Mouse (Mus musculus) neural tube, embryonic 15.5 days (tissue): Measurements from ENCODE around the gene Gm20388. TPM values are rescaled to one million over a fixed set of nuclear protein-coding genes. Genes with fewer than 3 reads are reported as not detected.

Experiments used
- ATAC-seq: fragments of 200-750 bp; cut with Nextera tagmentation; 2 replicates; pipeline ENCODE4 v1.8.0; 2017; ENCODE audit warnings: mild to moderate bottlenecking, moderate TSS enrichment, moderate library complexity; ENCODE audit not compliant: low FRiP score
- H3K27ac ChIP-seq: fragments of 300-500 bp; sonication (generic); replicated peaks from 2 replicates; pipeline ENCODE4 v1.5.1; 2015; ENCODE audit warnings: mild to moderate bottlenecking, inconsistent platforms
- H3K27me3 ChIP-seq: fragments of 300-500 bp; sonication (generic); replicated peaks from 2 replicates; pipeline ENCODE4 v1.6.1; 2015; ENCODE audit warnings: inconsistent platforms
- H3K36me3 ChIP-seq: fragments of 300-500 bp; sonication (generic); 2 replicates; pipeline ENCODE4 v1.6.1; 2015; ENCODE audit warnings: inconsistent platforms
- H3K4me1 ChIP-seq: fragments of 300-500 bp; sonication (generic); 2 replicates; pipeline ENCODE4 v1.6.1; 2015; ENCODE audit warnings: inconsistent platforms
- H3K4me2 ChIP-seq: fragments of 300-500 bp; sonication (generic); 2 replicates; pipeline ENCODE4 v1.6.1; 2015; ENCODE audit warnings: inconsistent platforms, mild to moderate bottlenecking, moderate library complexity
- H3K4me3 ChIP-seq: fragments of 300-500 bp; sonication (generic); replicated peaks from 2 replicates; pipeline ENCODE4 v1.5.1; 2015; ENCODE audit warnings: mild to moderate bottlenecking, inconsistent platforms
- H3K9ac ChIP-seq: fragments of 300-500 bp; sonication (generic); replicated peaks from 2 replicates; pipeline ENCODE4 v1.6.1; 2015; ENCODE audit warnings: mild to moderate bottlenecking, inconsistent platforms
- H3K9me3 ChIP-seq: fragments of 300-500 bp; sonication (generic); replicated peaks from 2 replicates; pipeline ENCODE4 v1.6.1; 2016; ENCODE audit warnings: inconsistent platforms
- WGBS: fragments of 180-500 bp; shearing (Covaris S2); methylation state at CpG from one replicate; pipeline ENCODE4 v1.1.7; 2015; ENCODE audit warnings: mixed read lengths; 5-methylcytosine and 5-hydroxymethylcytosine counted together
- polyA plus RNA-seq: library from polyadenylated mRNA; unstranded; fragments of >200 nt; fragmentation: Nextera tagmentation; extraction: Ambion mirVana; gene quantifications from 2 replicates; pipeline ENCODE4 v1.2.1, GENCODE M21; 2015

Gene Gm20388
- polyA plus RNA-seq, 1 experiment from 2014 or later, result not detected

DNA sequence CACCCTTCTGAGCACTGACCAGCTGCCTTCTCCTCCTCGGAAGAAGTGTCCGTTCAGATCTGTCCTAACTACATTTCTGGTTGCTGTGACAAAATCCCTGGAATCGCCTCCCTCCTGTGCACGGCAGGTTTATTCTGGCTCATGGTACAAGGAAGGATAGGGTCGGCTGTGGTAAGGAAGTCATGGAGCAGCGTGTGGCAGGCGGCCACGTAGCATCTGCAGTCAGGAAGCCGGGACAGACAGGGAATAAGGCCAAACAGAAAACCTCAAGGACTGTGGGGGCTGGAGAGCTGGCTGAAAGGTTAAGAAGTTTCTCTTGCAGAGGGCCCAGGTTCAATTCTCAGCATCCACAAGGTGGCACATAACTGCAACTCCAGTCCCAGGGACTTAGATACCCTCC lies 2271.3 kb downstream of the Gm20388 start:
- Histone ChIP-seq H3K9me3 (no peaks in the 10 kb centered on the region), H3K27me3 (no peaks in the 10 kb centered on the region), H3K9ac (no peak overlapping the region), H3K27ac (no peak overlapping the region), H3K4me2 (no peak overlapping the region), H3K36me3 (no peaks in the 10 kb centered on the region), H3K4me1 (0 out of 2 replicates have a peak, but pooled peaks cover 4% of the 10 kb centered on the region), H3K4me3 (no peak overlapping the region)
- ATAC-seq, result no peak
- whole genome bisulfite sequencing, result 72% methylated on average over 9 of the region's 9 CpGs

DNA sequence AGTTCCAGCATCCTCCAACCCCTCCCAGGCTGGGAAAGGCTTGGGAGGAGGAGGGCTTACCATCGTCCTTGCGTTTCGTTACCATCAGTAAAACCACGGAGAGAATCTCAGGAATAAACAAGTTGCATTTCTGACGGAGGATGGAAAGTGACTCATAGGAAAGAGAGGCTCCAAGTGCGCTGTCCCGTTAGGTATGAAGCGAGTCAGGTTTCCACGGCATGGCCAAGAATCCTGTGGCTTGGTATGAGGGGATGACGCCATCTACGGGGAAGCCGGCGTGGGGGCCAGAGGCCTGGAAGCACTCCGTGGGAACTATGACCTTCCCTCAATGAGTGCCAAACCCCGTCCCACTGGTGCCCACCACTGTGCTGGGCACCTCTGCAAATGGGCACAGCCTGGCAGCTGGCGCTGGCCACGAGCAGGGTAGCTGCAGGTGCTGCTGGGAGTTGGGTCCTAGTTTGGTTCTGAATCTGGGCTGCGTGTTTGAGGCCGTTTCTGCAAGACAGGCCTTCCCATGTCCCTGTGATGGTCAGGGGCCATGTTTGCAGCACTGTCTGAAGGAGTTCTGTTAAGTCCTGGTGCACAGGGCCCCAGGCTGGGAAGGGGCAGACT lies 2275.8 kb downstream of the Gm20388 start:
- no peak overlapping the region for H3K27ac ChIP-seq
- WGBS, result 91% methylated on average over 19 of the region's 19 CpGs
- no peaks in the 10 kb centered on the region for H3K9me3 ChIP-seq
- no peaks in the 10 kb centered on the region for H3K27me3 ChIP-seq
- H3K9ac ChIP-seq, result no peak overlapping the region
- no peak for ATAC-seq
- peaks cover 24% of the 10 kb centered on the region for H3K4me1 ChIP-seq
- H3K4me2 ChIP-seq, result no peak overlapping the region
- no peaks in the 10 kb centered on the region for H3K36me3 ChIP-seq
- H3K4me3 ChIP-seq, result no peak overlapping the region

DNA sequence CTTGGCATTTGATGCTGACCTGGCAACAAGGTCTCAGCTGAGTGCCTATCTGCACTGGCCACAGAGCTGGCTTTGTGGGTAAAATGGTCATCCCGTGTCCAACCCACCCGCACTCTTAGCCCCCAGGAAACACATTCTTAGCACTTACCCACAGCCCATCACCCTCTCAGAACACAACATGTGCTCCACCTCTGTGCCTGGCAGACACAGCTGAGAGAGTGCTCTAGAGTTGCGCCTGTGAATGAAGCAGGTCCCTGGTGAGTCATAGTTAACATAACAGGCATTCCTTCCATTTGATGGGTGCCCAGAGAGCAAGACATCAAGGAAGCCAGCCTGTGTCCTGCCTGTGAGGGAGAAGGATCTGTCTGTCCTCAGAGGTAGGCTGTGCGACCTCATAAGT lies 2276.6 kb downstream of the Gm20388 start:
- 74% methylated on average over 4 of the region's 4 CpGs for WGBS
- no peak overlapping the region for H3K9ac ChIP-seq
- no peaks in the 10 kb centered on the region for H3K9me3 ChIP-seq
- ATAC-seq, result no peak
- H3K4me1 ChIP-seq, result peaks cover 20% of the 10 kb centered on the region
- no peak overlapping the region for H3K4me3 ChIP-seq
- H3K4me2 ChIP-seq, result no peak overlapping the region
- H3K27me3 ChIP-seq, result no peaks in the 10 kb centered on the region
- H3K36me3 ChIP-seq, result no peaks in the 10 kb centered on the region
- no peak overlapping the region for H3K27ac ChIP-seq

DNA sequence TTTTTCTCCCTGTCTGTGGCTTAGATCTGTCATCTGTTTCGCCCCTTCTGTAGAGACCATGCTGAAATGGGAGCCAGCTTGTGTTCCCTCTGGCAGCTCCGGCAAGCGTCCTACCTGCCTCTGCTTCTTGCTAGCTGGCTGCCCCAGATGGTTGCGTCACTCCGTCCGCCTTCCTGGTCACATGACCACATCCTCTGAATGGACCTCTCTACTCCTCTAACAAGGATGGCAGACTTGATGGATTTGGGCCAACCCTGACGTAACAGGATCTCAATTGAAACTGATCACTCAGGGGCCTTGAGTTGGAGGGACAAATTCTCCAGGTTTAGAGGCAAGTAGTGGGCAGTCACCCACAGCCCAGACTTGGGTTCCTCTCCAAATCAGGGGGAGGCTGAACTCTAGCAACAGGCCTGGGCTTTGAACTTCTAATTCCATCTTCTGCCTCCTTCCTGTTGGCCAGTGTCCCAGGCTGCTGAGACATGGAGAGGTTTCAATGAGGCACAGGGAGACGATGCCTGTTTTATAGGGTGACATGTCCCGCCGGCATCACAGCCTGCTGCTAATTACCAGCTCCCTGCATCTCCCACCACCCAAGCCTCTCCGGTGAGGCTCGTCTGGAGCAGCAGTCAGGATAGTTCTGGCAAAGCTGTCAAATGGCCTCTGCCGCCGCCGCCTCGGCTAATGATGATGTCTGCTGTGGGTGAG lies 2279.9 kb downstream of the Gm20388 start:
- no peak overlapping the region for H3K4me2 ChIP-seq
- WGBS, result 45% methylated on average over 16 of the region's 16 CpGs
- H3K27me3 ChIP-seq, result no peaks in the 10 kb centered on the region
- no peak overlapping the region for H3K4me3 ChIP-seq
- H3K27ac ChIP-seq, result no peak overlapping the region
- H3K9me3 ChIP-seq, result no peaks in the 10 kb centered on the region
- no peaks in the 10 kb centered on the region for H3K36me3 ChIP-seq
- H3K9ac ChIP-seq, result no peak overlapping the region
- H3K4me1 ChIP-seq, result peaks cover 31% of the 10 kb centered on the region
- ATAC-seq, result peak; percentile 36; the same call in 1 of the 2 replicates

DNA sequence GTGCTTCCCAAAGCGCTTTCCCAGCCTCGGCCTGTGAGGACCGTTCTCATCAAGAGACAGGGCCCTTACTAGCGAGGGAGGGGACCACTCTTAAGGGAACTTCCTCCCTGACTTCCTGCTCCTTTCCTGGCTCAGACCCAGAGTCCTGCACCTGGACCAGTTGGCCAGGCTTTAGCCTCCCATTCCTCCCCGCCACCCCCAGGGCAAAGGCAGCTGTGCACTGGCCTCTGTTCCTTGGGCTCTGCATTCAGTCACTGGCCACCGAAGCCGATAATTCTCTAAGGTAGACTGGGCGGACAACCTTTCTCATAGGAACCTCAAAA lies 2280.4 kb downstream of the Gm20388 start:
- WGBS, result 68% methylated on average over 8 of the region's 8 CpGs
- Histone ChIP-seq H3K36me3 (no peaks in the 10 kb centered on the region), H3K4me3 (no peak overlapping the region), H3K9ac (no peak overlapping the region), H3K27me3 (no peaks in the 10 kb centered on the region), H3K27ac (no peak overlapping the region), H3K4me1 (peaks cover 31% of the 10 kb centered on the region), H3K4me2 (no peak overlapping the region), H3K9me3 (no peaks in the 10 kb centered on the region)
- no peak for ATAC-seq

DNA sequence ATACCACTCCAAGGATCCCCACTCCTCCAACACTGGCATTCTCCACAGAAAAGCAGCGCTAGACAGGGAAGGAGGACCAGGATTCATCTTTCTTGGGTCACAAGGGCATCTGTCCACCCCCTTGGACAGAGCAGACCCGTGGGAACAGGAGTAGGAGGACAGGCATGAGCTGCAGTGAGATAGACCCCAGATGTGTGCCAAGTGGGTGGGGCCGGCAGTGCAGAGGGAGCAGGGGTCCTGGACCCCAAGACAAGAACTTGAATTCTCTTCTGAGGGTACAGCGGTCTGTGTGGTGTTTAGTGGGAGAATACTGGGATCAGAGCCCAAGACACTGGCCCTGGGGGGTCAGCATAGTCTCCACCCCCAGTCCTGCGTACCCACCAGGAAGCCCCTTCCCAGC lies 2282.1 kb downstream of the Gm20388 start:
- ATAC-seq, result no peak
- no peaks in the 10 kb centered on the region for H3K27me3 ChIP-seq
- H3K36me3 ChIP-seq, result no peaks in the 10 kb centered on the region
- H3K27ac ChIP-seq, result no peak overlapping the region
- H3K4me2 ChIP-seq, result no peak overlapping the region
- H3K9ac ChIP-seq, result no peak overlapping the region
- peaks cover 24% of the 10 kb centered on the region for H3K4me1 ChIP-seq
- 84% methylated on average over 5 of the region's 5 CpGs for WGBS
- H3K9me3 ChIP-seq, result no peaks in the 10 kb centered on the region
- H3K4me3 ChIP-seq, result no peak overlapping the region

DNA sequence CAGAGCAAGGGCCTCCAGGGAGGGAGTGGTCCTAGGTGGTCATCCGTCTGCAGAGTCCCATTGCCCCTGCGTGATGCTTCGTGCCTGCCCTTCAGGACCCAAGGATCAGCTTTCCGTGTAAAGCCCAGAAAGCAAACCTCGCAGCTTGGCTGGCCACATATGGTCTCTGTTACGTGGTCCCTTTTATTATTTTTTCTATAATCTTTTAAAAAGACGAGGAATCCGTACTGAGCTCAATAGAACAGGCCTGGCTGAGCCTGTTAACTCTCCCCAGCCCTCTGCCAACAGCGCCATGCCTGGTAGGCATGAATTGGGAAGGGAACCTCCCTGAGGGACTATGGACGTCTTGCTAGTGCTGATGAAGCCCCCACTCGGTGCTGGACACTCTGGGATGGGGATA lies 2282.9 kb downstream of the Gm20388 start:
- Histone ChIP-seq H3K9me3 (no peaks in the 10 kb centered on the region), H3K9ac (no peak overlapping the region), H3K27me3 (no peaks in the 10 kb centered on the region), H3K4me1 (peaks cover 24% of the 10 kb centered on the region), H3K27ac (no peak overlapping the region), H3K4me2 (no peak overlapping the region), H3K36me3 (no peaks in the 10 kb centered on the region), H3K4me3 (no peak overlapping the region)
- 80% methylated on average over 11 of the region's 11 CpGs for WGBS
- no peak for ATAC-seq

DNA sequence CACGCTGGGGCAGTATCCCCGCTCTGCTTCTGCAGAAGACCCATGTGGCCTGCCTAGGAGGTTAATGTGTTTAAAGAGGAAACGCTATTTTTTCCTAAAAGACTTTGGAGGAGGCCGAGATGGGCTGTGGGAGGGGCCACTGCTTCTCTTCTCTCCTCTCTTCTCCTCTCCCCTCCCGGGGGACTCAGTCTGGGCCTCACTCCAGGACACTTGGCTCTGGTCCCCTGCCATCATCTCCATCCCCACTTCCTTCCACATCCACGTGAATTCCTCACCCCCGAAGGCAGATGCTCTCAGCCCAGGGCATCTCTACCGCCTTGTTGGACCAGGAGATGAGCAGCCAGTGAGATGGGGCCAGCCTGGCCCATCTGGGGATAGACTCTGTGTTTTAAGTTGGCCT lies 2283.8 kb downstream of the Gm20388 start:
- Histone ChIP-seq H3K9ac (no peak overlapping the region), H3K27me3 (no peaks in the 10 kb centered on the region), H3K4me2 (no peak overlapping the region), H3K36me3 (no peaks in the 10 kb centered on the region), H3K4me1 (peaks cover 24% of the 10 kb centered on the region), H3K4me3 (no peak overlapping the region), H3K27ac (0 out of 2 replicates have a peak overlapping the region, but pooled peaks have one; percentile 13), H3K9me3 (no peaks in the 10 kb centered on the region)
- 72% methylated on average over 8 of the region's 8 CpGs for WGBS
- no peak for ATAC-seq

DNA sequence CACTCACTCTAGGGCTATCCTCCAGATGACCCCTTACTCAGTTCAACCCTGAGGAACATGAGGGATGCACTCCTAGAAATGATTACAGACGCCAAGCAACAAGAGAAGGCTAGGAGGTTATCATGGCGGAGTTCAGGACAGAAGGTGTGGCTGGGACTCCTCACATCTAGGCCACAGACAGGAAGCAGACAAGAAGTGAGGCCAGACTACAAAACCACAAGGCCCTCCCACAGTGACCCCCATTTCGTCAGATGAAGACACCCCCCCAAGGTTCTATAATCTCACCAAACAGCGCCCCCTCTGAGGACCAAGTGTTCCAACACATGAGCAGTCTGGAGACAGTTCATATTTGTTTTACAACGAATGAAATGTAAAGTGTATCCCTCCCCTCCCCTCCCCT lies 2286.7 kb downstream of the Gm20388 start:
- no peak overlapping the region for H3K9ac ChIP-seq
- H3K9me3 ChIP-seq, result no peaks in the 10 kb centered on the region
- H3K27me3 ChIP-seq, result no peaks in the 10 kb centered on the region
- H3K27ac ChIP-seq, result no peak overlapping the region
- H3K4me3 ChIP-seq, result no peak overlapping the region
- no peaks in the 10 kb centered on the region for H3K36me3 ChIP-seq
- H3K4me2 ChIP-seq, result no peak overlapping the region
- 79% methylated on average over 5 of the region's 5 CpGs for WGBS
- ATAC-seq, result no peak
- H3K4me1 ChIP-seq, result peaks cover 11% of the 10 kb centered on the region

DNA sequence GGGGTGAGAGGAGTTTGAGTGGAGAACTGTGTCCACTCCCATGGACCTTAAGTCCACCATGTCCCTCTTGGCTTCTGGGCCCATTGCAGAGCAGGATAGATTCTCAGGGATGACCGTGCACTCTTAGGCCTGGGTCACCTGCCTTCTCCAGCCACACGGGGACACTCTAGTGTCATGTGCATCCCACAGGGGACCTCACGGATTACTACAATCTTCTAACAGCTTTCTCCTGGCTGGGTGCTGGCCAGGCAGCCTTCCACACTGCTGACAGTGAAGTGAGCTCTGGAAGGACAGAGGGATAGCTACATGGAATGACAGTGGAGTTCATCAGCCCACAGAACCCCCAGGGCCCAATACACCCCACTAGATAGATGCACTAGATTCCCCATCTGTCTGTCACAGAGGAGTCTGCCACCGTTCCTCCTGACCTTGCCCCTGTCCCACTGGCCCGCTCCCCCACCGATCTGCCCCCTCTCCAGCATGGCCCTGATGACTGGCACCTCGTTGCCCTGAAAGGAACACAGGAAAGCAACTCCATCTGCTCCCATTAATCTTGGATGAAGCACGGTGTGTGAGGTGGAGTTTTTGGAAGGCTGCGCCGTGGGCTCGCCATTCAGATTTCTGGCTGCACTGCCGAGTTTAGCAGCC lies 2287.9 kb downstream of the Gm20388 start:
- H3K4me2 ChIP-seq, result no peak overlapping the region
- H3K27ac ChIP-seq, result no peak overlapping the region
- no peaks in the 10 kb centered on the region for H3K9me3 ChIP-seq
- H3K9ac ChIP-seq, result no peak overlapping the region
- H3K4me3 ChIP-seq, result no peak overlapping the region
- WGBS, result 80% methylated on average over 12 of the region's 12 CpGs
- no peak for ATAC-seq
- no peaks in the 10 kb centered on the region for H3K36me3 ChIP-seq
- H3K27me3 ChIP-seq, result no peaks in the 10 kb centered on the region
- H3K4me1 ChIP-seq, result peaks cover 11% of the 10 kb centered on the region

DNA sequence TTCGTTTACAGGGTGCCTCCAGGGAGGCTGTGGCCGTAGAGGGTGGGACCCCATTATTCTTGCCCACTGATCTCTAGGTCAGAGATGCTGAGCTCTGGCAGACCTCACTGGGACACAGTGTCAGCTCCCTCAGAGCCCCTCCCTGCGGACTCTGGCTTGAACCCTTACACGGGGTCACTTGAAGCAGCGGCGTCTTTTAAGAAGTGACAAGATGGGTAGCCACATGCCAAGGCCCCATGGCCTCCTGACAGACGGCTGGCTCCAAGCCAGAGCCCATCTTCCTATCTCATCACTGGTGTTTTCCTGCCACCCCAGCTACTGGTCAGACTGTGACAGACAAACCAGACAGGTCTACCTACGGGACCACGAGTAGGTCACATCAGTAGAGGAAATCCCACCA lies 2288.6 kb downstream of the Gm20388 start:
- Histone ChIP-seq H3K4me2 (no peak overlapping the region), H3K4me3 (no peak overlapping the region), H3K4me1 (peaks cover 5% of the 10 kb centered on the region), H3K9me3 (no peaks in the 10 kb centered on the region), H3K27me3 (no peaks in the 10 kb centered on the region), H3K27ac (no peak overlapping the region), H3K9ac (no peak overlapping the region), H3K36me3 (no peaks in the 10 kb centered on the region)
- 91% methylated on average over 9 of the region's 9 CpGs for WGBS
- no peak for ATAC-seq

DNA sequence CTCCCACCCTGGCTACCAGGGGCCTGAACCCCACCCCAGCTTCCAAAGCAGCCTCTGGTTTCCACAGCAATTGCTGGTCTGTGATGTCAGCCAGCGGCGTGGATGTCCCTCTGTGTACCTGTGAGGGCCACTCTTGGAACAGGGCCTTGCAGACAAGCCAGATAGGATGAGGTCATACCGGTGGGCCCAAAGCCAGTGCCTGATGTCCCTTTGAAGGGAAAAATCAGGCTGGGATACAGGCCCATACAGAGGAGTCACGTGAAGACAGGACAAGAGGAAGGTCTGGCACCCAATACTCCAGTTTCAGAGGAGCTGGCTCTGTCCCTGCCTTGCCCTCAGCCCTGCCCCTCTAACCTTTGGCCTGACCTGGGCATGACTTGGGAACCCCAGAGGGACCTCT lies 2289.2 kb downstream of the Gm20388 start:
- Histone ChIP-seq H3K27me3 (no peaks in the 10 kb centered on the region), H3K4me2 (no peak overlapping the region), H3K36me3 (no peaks in the 10 kb centered on the region), H3K27ac (no peak overlapping the region), H3K9me3 (no peaks in the 10 kb centered on the region), H3K9ac (no peak overlapping the region), H3K4me1 (no peaks in the 10 kb centered on the region), H3K4me3 (no peak overlapping the region)
- no peak for ATAC-seq
- 87% methylated on average over 4 of the region's 4 CpGs for WGBS
